Mouse (Mus musculus): ENCODE results near the gene Bola3. TPM values are rescaled to one million over a fixed set of nuclear protein-coding genes. Genes with fewer than 3 reads are reported as not detected.
A peak's percentile ranks its signal among the peaks of the same experiment; 100 is the strongest.
"Not testable (repeated sequence)": the region's sequence is repeated elsewhere in the genome, so short reads cannot be mapped to it uniquely, and the experiment has no call there.

Bola3 gene
- polyA plus RNA-seq, 1 experiment, result 28.1 TPM

DNA sequence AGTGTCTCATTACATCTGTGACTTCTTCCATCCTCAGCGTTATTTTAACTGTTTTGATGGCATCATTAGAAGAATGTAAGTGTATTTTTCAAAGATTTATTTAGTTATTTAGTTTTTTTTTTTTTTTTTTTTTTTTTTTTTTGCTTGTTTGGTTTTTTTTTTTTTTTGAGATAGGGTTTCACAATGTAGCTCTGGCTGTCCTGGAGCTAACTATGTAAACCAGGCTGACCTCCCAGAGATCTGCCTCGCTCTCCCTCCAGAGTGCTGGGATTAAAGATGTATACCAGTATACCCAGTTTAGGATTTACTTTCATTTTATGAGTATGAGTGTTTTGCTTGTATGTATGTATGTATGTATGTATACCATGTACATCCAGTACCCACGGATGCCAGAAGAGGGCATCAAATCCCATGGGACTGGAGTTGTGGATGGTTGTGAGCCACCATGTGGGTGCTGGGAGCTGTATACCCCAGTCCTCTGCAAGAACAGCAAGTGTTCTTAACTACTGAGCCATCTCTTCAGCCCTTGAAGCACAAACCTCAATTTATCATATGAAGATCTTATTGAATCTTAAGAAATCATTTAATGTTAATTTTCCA is 21.3 kb upstream of the Bola3 start:
- no peaks in the 10 kb centered on the region for H3K27me3 ChIP-seq (ENCODE audit: control insufficient read depth)
- peaks cover 66% of the 10 kb centered on the region for H3K36me3 ChIP-seq (ENCODE audit: control insufficient read depth)
- H3K9me3 ChIP-seq (ENCODE audit: control insufficient read depth, low read length), result peaks cover 3% of the 10 kb centered on the region
- H3K4me3 ChIP-seq (replicated peaks), result peak overlapping the region; percentile 77
- TF ChIP-seq GATA1 (IDR thresholded peaks at IDR 0.05; ENCODE audit: low read length), result no peak
- TF ChIP-seq TAL1 (IDR thresholded peaks at IDR 0.05; ENCODE audit: low read length), result no peak
- H3K4me1 ChIP-seq (ENCODE audit: control insufficient read depth), result peaks cover 43% of the 10 kb centered on the region

DNA sequence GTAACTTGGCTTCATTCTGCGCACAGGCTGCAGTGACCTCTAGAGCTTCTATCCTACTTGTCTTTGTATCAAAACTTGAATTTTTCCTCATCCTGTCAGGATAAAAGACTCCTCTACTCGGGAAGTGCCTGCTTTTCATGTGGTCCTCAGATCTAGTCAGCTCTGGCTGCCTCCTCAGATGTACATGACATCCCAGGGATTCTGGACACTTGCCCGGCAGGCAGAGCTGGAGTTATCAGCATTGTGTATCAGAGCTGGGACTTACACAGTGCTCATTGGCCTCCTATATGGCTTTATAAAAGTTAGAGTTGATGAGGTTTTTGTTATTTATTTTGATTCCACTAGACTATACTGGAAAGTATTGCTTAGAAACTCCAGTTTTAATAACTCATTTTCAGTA is 7.6 kb upstream of the Bola3 start:
- Histone ChIP-seq H3K4me1 (ENCODE audit: control insufficient read depth) (peaks cover 3% of the 10 kb centered on the region), H3K36me3 (ENCODE audit: control insufficient read depth) (peaks cover 90% of the 10 kb centered on the region), H3K27me3 (ENCODE audit: control insufficient read depth) (no peaks in the 10 kb centered on the region), H3K9me3 (ENCODE audit: control insufficient read depth, low read length) (no peaks in the 10 kb centered on the region), H3K4me3 (replicated peaks) (no peak overlapping the region)
- no peak for TF ChIP-seq GATA1 (IDR thresholded peaks at IDR 0.05; ENCODE audit: low read length)
- no peak for TF ChIP-seq TAL1 (IDR thresholded peaks at IDR 0.05; ENCODE audit: low read length)

DNA sequence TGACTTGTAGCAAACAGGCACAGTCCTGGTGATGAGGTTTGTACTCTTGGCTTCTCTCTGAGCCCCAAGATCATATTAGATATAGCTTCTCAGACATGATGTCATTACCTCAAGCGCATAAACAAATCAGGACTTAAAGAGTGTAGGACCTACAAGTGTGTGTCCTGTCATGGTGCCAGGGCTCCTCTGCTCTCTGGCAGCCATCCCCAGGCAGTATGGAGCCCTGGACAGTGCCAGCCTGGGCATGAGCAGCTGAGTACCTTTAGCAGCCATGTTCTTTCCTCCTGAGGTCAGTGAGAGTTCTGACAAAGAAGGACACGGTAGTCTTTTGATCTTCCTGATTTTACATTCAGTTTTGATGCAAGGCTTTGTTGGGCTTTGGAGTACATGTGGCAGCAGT is 6.0 kb upstream of the Bola3 start:
- Histone ChIP-seq H3K4me3 (replicated peaks) (no peak overlapping the region), H3K36me3 (ENCODE audit: control insufficient read depth) (peaks cover 85% of the 10 kb centered on the region), H3K9me3 (ENCODE audit: control insufficient read depth, low read length) (no peaks in the 10 kb centered on the region), H3K27me3 (ENCODE audit: control insufficient read depth) (no peaks in the 10 kb centered on the region), H3K4me1 (ENCODE audit: control insufficient read depth) (peaks cover 11% of the 10 kb centered on the region)
- no peak for TF ChIP-seq TAL1 (IDR thresholded peaks at IDR 0.05; ENCODE audit: low read length)
- no peak for TF ChIP-seq GATA1 (IDR thresholded peaks at IDR 0.05; ENCODE audit: low read length)

DNA sequence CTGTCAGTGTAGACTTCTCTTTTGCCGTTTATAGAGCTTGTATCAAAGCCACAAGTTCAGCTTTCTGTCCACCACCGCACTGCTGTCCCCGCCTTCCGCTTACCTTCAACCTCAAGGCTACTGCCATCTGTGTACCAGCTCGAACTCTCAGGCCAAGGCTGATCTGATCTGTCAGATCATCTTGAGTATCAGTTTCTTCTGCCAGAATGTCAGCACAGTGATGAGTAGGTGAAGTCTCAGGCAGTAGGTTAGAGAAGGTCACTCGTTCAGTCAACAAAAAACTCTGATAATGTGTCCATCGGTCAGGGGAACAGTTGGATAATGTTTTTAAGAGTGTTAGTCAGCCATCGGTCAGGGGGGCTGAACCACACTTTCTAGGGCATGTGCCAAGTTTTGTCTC is 3.7 kb upstream of the Bola3 start:
- H3K4me3 ChIP-seq (replicated peaks); H3K9me3 ChIP-seq (ENCODE audit: control insufficient read depth, low read length); H3K27me3 ChIP-seq (ENCODE audit: control insufficient read depth): not testable (repeated sequence)
- Histone ChIP-seq H3K4me1 (ENCODE audit: control insufficient read depth) (peaks cover 29% of the 10 kb centered on the region), H3K36me3 (ENCODE audit: control insufficient read depth) (peaks cover 79% of the 10 kb centered on the region)

DNA sequence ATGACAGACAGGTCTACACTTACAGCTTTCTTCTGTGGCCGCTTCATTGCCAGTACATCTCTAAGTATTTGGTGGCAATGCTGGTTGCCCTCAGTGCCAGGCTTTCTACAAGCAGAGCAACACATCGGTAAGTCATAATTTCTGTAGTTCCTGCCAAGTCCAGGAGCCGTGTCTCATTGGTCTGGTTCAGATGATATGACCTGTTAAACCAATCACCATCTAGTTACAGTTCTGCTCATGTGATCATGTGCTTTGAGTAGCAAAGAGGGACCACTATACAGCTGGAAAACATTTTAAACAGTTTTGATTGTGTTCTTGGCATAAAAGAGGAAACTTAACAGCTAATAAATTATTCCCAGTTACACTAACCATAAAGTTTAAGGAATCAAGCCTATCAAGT is 1.0 kb upstream of the Bola3 start:
- Histone ChIP-seq H3K36me3 (ENCODE audit: control insufficient read depth) (peaks cover 78% of the 10 kb centered on the region), H3K27me3 (ENCODE audit: control insufficient read depth) (no peaks in the 10 kb centered on the region), H3K4me3 (replicated peaks) (no peak overlapping the region), H3K4me1 (ENCODE audit: control insufficient read depth) (peaks cover 55% of the 10 kb centered on the region), H3K9me3 (ENCODE audit: control insufficient read depth, low read length) (no peaks in the 10 kb centered on the region)
- no peak for TF ChIP-seq GATA1 (IDR thresholded peaks at IDR 0.05; ENCODE audit: low read length)
- TF ChIP-seq TAL1 (IDR thresholded peaks at IDR 0.05; ENCODE audit: low read length), result no peak

DNA sequence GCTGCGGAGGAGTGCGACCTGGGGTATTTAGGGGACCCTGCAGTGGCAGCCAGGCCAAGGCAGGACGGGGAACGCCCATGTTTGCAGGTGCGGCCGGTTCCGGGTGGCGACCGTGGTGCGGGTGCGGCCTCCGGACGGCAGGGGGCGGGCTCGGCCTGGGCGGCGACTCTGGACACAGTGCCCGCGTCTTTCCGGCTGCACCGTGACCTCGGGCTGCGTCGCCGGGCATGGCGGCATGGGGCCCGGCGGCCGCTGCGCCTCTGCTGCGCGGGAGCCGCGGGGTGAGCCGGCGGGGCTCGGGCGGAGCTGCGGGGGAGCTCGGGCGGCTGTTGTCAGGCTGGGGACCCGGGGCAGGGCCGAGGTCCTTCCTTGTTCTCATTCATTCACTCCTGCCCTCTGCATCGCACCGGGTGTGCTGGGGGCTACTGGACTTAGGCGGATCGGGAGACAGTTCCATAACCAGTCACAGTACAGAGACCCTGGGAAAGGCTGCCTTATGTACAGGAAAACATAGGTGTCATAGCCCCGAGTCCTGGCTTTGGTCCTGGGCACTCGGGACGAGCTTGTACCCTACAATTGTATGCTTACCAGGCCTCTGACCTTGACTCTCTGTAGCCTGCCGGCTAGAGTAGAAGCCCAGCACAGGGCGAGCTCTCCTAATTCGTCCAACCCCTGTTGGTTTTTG is 469 bp downstream of the Bola3 start:
- TF ChIP-seq TAL1 (IDR thresholded peaks at IDR 0.05; ENCODE audit: low read length) (no peak), GATA1 (IDR thresholded peaks at IDR 0.05; ENCODE audit: low read length) (no peak)
- Histone ChIP-seq H3K27me3 (ENCODE audit: control insufficient read depth) (no peaks in the 10 kb centered on the region), H3K36me3 (ENCODE audit: control insufficient read depth) (peaks cover 78% of the 10 kb centered on the region), H3K9me3 (ENCODE audit: control insufficient read depth, low read length) (no peaks in the 10 kb centered on the region), H3K4me3 (replicated peaks) (peak overlapping the region; percentile 82), H3K4me1 (ENCODE audit: control insufficient read depth) (peaks cover 68% of the 10 kb centered on the region)

DNA sequence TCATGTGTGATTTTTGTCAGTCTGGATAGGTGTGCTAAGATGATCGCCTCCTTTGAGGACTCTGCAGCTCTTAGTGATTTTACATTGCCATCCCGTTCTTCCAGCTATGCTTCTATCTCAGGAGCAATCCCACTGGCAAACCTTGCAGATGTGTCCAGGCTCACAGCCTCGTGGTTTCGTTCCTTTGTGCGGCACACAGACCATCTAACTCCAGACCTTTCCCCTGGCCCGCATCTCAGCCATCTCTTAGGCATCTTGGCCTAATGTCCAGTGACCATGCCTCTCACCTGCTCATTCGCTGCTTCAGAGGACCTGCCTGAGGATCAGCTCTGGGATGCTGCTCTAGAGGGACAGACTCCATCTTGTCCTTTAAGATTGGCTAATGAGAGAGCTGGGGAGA is 1.2 kb downstream of the Bola3 start:
- Histone ChIP-seq H3K9me3 (ENCODE audit: control insufficient read depth, low read length) (no peaks in the 10 kb centered on the region), H3K27me3 (ENCODE audit: control insufficient read depth) (no peaks in the 10 kb centered on the region), H3K4me1 (ENCODE audit: control insufficient read depth) (peaks cover 76% of the 10 kb centered on the region), H3K4me3 (replicated peaks) (peak overlapping the region; percentile 82), H3K36me3 (ENCODE audit: control insufficient read depth) (peaks cover 81% of the 10 kb centered on the region)
- TF ChIP-seq GATA1 (IDR thresholded peaks at IDR 0.05; ENCODE audit: low read length), result no peak
- TF ChIP-seq TAL1 (IDR thresholded peaks at IDR 0.05; ENCODE audit: low read length), result no peak

DNA sequence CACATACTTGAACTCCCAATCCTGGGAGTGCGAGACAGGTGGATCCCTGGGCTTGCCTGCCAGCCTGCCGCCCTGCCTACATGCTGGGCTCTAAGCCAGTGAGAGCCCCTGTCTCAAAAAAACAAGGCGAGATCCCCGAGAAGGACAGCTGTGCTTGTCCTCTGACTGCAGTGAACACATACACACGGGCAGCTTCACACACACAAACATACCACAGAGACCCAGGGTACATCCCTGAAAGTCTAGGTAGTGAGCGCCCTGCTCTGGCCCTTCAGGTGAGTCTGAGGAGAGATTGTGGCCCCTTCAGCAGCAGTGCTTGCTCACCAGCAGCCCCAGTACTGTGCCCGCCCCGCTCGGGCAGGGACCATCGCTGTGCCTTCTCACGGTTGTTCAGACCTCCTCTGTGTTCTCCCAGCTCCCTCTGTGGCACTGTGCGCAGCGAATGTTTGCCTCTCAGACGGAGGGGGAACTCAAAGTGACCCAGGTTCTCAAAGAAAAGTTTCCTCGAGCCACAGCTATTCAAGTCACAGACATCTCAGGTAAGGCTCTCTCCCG is 2.0 kb downstream of the Bola3 start:
- TF ChIP-seq TAL1 (IDR thresholded peaks at IDR 0.05; ENCODE audit: low read length) (no peak), GATA1 (IDR thresholded peaks at IDR 0.05; ENCODE audit: low read length) (no peak)
- Histone ChIP-seq H3K36me3 (ENCODE audit: control insufficient read depth) (peaks cover 85% of the 10 kb centered on the region), H3K27me3 (ENCODE audit: control insufficient read depth) (no peaks in the 10 kb centered on the region), H3K9me3 (ENCODE audit: control insufficient read depth, low read length) (no peaks in the 10 kb centered on the region), H3K4me1 (ENCODE audit: control insufficient read depth) (peaks cover 82% of the 10 kb centered on the region), H3K4me3 (replicated peaks) (peak overlapping the region; percentile 82)

DNA sequence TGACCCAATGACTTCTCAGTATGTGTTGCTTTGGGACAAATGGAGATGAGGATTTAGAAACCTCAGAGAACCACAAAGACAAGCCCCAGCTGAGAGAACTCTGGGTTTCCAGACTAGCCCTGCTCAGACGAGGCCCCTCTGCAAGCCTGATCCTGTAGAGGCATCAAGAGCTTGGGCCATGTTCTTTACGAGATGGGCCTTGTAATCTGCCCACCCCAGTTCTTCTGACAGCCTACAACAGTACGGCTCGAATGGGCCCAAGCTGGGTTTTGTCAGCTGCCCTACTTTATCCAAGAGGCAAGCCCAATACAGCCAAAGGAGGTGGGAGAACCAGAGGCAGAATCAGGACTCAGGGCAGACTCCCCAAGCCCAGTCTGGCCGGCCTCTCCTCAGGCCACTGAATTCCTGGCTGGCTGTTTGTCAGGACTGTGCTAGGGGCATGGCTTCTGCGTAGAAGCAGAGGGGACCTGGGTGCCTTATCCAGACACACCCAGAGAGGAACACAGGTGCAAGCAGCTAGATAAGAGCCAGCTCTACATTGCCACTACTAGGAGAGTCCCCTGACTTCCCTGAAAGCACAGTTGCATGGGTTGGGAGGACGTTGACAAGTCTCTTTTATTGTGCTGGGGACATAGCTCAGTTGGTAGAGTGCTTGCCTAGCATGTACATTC is 2.7 kb downstream of the Bola3 start:
- no peaks in the 10 kb centered on the region for H3K27me3 ChIP-seq (ENCODE audit: control insufficient read depth)
- H3K36me3 ChIP-seq (ENCODE audit: control insufficient read depth), result peaks cover 90% of the 10 kb centered on the region
- H3K9me3 ChIP-seq (ENCODE audit: control insufficient read depth, low read length), result no peaks in the 10 kb centered on the region
- TF ChIP-seq GATA1 (IDR thresholded peaks at IDR 0.05; ENCODE audit: low read length) (peak; percentile 99), TAL1 (IDR thresholded peaks at IDR 0.05; ENCODE audit: low read length) (peak; percentile 99)
- peak overlapping the region; percentile 82 for H3K4me3 ChIP-seq (replicated peaks)
- peaks cover 88% of the 10 kb centered on the region for H3K4me1 ChIP-seq (ENCODE audit: control insufficient read depth)
